In the genomic region with DNA sequence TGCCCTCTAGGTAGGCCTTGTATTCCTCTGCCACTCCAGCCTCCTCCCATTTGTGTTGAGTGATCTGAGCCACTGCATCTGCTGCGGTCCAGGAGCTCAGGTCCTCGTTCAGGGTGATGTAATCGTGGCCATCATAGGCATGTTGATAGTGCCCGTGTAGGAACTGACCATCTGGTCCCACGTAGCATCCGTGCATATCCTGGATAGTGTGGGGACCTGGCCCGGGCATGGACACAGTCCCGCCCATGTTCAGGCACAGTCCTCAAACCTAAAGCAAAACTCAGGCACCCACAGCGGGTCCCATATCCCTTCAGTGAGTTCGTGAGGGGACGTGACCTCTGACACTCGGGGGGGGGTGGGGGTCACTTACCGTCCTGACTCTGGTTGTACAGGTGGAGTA, we compare ENCODE assay signal across 21 mouse cellular contexts. TPM values are rescaled to one million over a fixed set of nuclear protein-coding genes. Genes with fewer than 3 reads are reported as not detected.
"Had no signal": no experiment of that assay in that cellular context is flagged by ENCODE, and none has a peak within 500 bp of the region (broad histone marks: within the 10 kb centered on the region; RNA-seq: fewer than 3 reads in every experiment).

No protein-coding gene starts in this region.

RNA-seq across cellular contexts. Expression of gene Gm7030, which starts 0.7 kb away (rescaled TPM):
- polyA plus RNA-seq: heart, embryonic 10.5 days; heart, embryonic 11.5 days; heart, embryonic 12.5 days; heart, embryonic 13.5 days; heart, embryonic 14.5 days; heart, embryonic 15.5 days; heart, postnatal 0 days; hindbrain, embryonic 10.5 days; hindbrain, embryonic 11.5 days; hindbrain, embryonic 12.5 days; hindbrain, embryonic 13.5 days; hindbrain, embryonic 14.5 days; hindbrain, embryonic 15.5 days; hindbrain, embryonic 16.5 days; hindbrain, postnatal 0 days; intestine, embryonic 14.5 days; kidney, adult 2 months; kidney, embryonic 14.5 days; kidney, embryonic 15.5 days; kidney, embryonic 16.5 days; kidney, postnatal 0 days had no signal

RNA-seq across cellular contexts. Expression of gene Gm19684, which starts 7.0 kb away (rescaled TPM):
- polyA plus RNA-seq: heart, embryonic 10.5 days; heart, embryonic 11.5 days; heart, embryonic 12.5 days; heart, embryonic 13.5 days; heart, embryonic 14.5 days; heart, embryonic 15.5 days; heart, postnatal 0 days; hindbrain, embryonic 10.5 days; hindbrain, embryonic 11.5 days; hindbrain, embryonic 12.5 days; hindbrain, embryonic 13.5 days; hindbrain, embryonic 14.5 days; hindbrain, embryonic 15.5 days; hindbrain, embryonic 16.5 days; hindbrain, postnatal 0 days; intestine, embryonic 14.5 days; kidney, embryonic 14.5 days; kidney, embryonic 15.5 days; kidney, embryonic 16.5 days; kidney, postnatal 0 days had no signal

RNA-seq across cellular contexts. Expression of gene Gm8909, which starts 39.8 kb away (rescaled TPM):
- polyA plus RNA-seq: heart, embryonic 11.5 days; heart, embryonic 12.5 days; heart, embryonic 14.5 days; heart, postnatal 0 days; hindbrain, embryonic 11.5 days; hindbrain, embryonic 12.5 days; hindbrain, embryonic 13.5 days; hindbrain, embryonic 14.5 days; hindbrain, embryonic 15.5 days; hindbrain, embryonic 16.5 days; intestine, embryonic 14.5 days; kidney, adult 2 months; kidney, embryonic 14.5 days; kidney, embryonic 15.5 days; kidney, postnatal 0 days had no signal
